Mouse (Mus musculus): ENCODE measurements around the gene Tcf25. TPM values are rescaled to one million over a fixed set of nuclear protein-coding genes. Genes with fewer than 3 reads are reported as not detected.
"Not testable (repeated sequence)": the region's sequence is repeated elsewhere in the genome, so short reads cannot be mapped to it uniquely, and the experiment has no call there.

Tcf25 gene
- polyA plus RNA-seq, 1 experiment, result 557 TPM

DNA sequence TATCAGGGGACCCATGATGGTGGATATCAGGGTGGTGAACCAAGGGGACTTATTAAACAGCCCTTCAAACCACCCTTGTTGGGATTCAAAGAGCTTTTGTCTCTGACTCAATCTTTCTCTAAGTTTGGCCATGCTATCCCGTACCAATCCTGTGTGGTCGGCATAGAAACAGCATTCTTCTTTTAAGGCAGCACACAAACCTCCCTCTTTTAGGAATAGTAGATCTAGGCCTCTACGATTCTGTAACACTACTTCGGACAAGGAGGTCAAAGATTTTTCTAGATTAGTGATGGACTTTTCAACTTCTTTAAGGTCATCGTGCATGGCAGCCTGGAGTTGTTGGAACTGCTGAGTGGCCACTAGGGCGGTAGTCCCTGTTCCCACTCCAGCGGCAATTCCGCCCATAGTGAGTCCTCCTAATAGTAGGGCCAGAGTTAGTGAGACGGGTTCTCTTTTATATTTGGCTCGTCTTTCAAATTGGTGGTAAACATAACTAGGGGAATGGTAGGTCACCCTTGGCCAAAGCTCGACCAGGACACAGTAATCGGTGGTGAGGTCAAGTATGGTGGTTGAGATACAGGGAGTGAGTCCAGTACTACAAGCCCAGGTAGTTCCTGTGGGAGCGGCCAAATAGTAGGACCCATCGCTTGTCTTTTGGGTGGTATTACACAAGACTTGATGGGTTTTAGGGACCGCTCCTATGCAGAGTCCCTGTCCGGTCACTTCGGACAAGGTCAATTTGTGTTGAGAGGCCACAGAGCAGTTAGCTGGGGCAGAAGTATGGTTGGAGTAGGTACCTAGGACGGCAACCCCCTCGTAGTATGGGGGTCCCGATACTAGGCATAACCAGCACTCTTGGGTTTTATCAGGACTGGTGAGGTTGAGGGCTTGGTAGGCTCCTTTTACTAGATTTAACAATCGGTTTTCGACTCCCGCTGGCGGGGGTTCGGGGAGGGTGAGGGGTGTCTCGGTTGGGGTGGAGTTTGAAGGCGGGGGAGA, 53.3 kb downstream of the Tcf25 start:
- TF ChIP-seq CTCF (IDR thresholded peaks at IDR 0.05; ENCODE audit: borderline replicate concordance, insufficient read depth, low read length), result no peak
- TF ChIP-seq POLR2A (IDR thresholded peaks at IDR 0.05; ENCODE audit: low read depth, low read length), result no peak
- H3K4me3 ChIP-seq (ENCODE audit: insufficient read depth, low read length), result no peak overlapping the region
- peaks cover 3% of the 10 kb centered on the region; the same call in 1 of the 2 replicates for H3K4me1 ChIP-seq (ENCODE audit: control insufficient read depth, insufficient read depth, low read length)
- peak overlapping the region; percentile 48 for H3K27ac ChIP-seq (ENCODE audit: insufficient read depth, low read length)

- Histone ChIP-seq H3K27ac (ENCODE audit: insufficient read depth, low read length) (no peak overlapping the region), H3K4me3 (ENCODE audit: insufficient read depth, low read length) (no peak overlapping the region), H3K4me1 (ENCODE audit: control insufficient read depth, insufficient read depth, low read length) (peaks cover under 1% of the 10 kb centered on the region; the same call in 1 of the 2 replicates)
- TF ChIP-seq POLR2A (IDR thresholded peaks at IDR 0.05; ENCODE audit: low read depth, low read length) (no peak), CTCF (IDR thresholded peaks at IDR 0.05; ENCODE audit: borderline replicate concordance, insufficient read depth, low read length) (no peak)
Measured at GRCm38 (mm10) chr8:123427639-123428275, 54.2 kb downstream of the Tcf25 start.

- no peak overlapping the region for H3K27ac ChIP-seq (ENCODE audit: insufficient read depth, low read length)
- H3K4me1 ChIP-seq (ENCODE audit: control insufficient read depth, insufficient read depth, low read length), result no peaks in the 10 kb centered on the region
- H3K4me3 ChIP-seq (ENCODE audit: insufficient read depth, low read length), result no peak overlapping the region
- TF ChIP-seq CTCF (IDR thresholded peaks at IDR 0.05; ENCODE audit: borderline replicate concordance, insufficient read depth, low read length), result no peak
Measured at GRCm38 (mm10) chr8:123428343-123428893, 54.9 kb downstream of the Tcf25 start.

- Histone ChIP-seq H3K27ac (ENCODE audit: insufficient read depth, low read length) (no peak overlapping the region), H3K4me3 (ENCODE audit: insufficient read depth, low read length) (no peak overlapping the region), H3K4me1 (ENCODE audit: control insufficient read depth, insufficient read depth, low read length) (no peaks in the 10 kb centered on the region)
- TF ChIP-seq POLR2A (IDR thresholded peaks at IDR 0.05; ENCODE audit: low read depth, low read length) (no peak), CTCF (IDR thresholded peaks at IDR 0.05; ENCODE audit: borderline replicate concordance, insufficient read depth, low read length) (no peak)
Measured at GRCm38 (mm10) chr8:123428939-123429721, 55.6 kb downstream of the Tcf25 start.

GRCm38 (mm10) chr8:123429722-123430013, 56.1 kb downstream of the Tcf25 start:
- H3K4me3 ChIP-seq (ENCODE audit: insufficient read depth, low read length); H3K27ac ChIP-seq (ENCODE audit: insufficient read depth, low read length); H3K4me1 ChIP-seq (ENCODE audit: control insufficient read depth, insufficient read depth, low read length): not testable (repeated sequence)

DNA sequence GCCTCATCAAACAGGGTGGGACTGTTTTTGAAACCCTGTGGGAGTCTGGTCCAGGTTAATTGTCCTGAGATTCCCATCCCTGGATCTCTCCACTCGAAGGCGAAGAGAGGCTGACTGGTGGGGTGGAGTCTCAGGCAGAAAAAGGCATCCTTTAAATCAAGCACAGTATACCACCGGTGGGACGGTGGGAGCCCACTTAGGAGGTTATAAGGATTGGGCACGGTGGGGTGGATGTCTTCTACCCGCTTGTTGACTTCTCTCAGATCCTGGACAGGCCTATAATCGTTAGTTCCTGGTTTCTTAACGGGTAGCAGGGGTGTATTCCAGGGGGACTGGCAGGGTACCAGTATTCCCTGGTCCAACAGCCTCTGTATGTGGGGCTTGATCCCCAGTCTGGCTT, 57.4 kb downstream of the Tcf25 start:
- not testable (repeated sequence) for H3K27ac ChIP-seq (ENCODE audit: insufficient read depth, low read length); H3K4me3 ChIP-seq (ENCODE audit: insufficient read depth, low read length); H3K4me1 ChIP-seq (ENCODE audit: control insufficient read depth, insufficient read depth, low read length)

GRCm38 (mm10) chr8:123431616-123432365, 58.2 kb downstream of the Tcf25 start:
- TF ChIP-seq POLR2A (IDR thresholded peaks at IDR 0.05; ENCODE audit: low read depth, low read length) (no peak), CTCF (IDR thresholded peaks at IDR 0.05; ENCODE audit: borderline replicate concordance, insufficient read depth, low read length) (no peak)
- no peaks in the 10 kb centered on the region for H3K4me1 ChIP-seq (ENCODE audit: control insufficient read depth, insufficient read depth, low read length)
- no peak overlapping the region for H3K27ac ChIP-seq (ENCODE audit: insufficient read depth, low read length)
- no peak overlapping the region for H3K4me3 ChIP-seq (ENCODE audit: insufficient read depth, low read length)

DNA sequence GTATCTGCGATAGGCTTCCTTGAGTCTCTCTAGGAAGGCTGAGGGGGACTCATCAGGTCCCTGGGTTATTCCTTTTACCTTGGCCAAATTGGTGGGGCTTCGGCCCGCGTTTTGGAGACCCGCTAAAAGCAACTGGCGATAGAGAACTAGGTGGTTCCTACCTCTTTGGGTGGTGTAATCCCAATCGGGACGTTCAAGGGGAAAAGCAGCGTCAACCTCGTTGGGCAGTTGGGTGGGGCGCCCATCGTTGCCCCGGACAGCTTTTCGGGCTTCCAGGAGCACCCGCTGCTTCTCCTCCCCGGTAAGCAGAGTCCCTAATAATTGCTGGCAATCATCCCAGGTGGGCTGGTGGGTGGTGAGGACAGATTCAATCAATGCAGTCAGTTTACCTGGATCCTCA, 58.8 kb downstream of the Tcf25 start:
- Histone ChIP-seq H3K27ac (ENCODE audit: insufficient read depth, low read length) (no peak overlapping the region), H3K4me3 (ENCODE audit: insufficient read depth, low read length) (no peak overlapping the region)

GRCm38 (mm10) chr8:123433241-123433974, 59.9 kb downstream of the Tcf25 start:
- H3K27ac ChIP-seq (ENCODE audit: insufficient read depth, low read length); H3K4me1 ChIP-seq (ENCODE audit: control insufficient read depth, insufficient read depth, low read length); H3K4me3 ChIP-seq (ENCODE audit: insufficient read depth, low read length): not testable (repeated sequence)

More for the DNA sequence above, 58.8 kb downstream of the Tcf25 start:
- no peaks in the 10 kb centered on the region for H3K4me1 ChIP-seq (ENCODE audit: control insufficient read depth, insufficient read depth, low read length)
- no peak for TF ChIP-seq CTCF (IDR thresholded peaks at IDR 0.05; ENCODE audit: borderline replicate concordance, insufficient read depth, low read length)
- no peak for TF ChIP-seq POLR2A (IDR thresholded peaks at IDR 0.05; ENCODE audit: low read depth, low read length)
